Mouse (Mus musculus): ENCODE measurements around the gene Oxnad1.

The Oxnad1 gene

GRCm38 (mm10) chr14:32084761-32085485 is at the start of gene Oxnad1:
TSS of gene Oxnad1 (plus strand) at chr14:32085374.
- in situ Hi-C loops (cut with MboI, MseI): loop anchor here (5.0 kb wide), 1 partner anchor 72 kb away; the partner anchor contains the start of gene Ncoa4

GRCm38 (mm10) chr14:32036482-32036881 is 48.7 kb upstream of the Oxnad1 start:
- in situ Hi-C loops (cut with MboI, MseI): no loop called here

DNA sequence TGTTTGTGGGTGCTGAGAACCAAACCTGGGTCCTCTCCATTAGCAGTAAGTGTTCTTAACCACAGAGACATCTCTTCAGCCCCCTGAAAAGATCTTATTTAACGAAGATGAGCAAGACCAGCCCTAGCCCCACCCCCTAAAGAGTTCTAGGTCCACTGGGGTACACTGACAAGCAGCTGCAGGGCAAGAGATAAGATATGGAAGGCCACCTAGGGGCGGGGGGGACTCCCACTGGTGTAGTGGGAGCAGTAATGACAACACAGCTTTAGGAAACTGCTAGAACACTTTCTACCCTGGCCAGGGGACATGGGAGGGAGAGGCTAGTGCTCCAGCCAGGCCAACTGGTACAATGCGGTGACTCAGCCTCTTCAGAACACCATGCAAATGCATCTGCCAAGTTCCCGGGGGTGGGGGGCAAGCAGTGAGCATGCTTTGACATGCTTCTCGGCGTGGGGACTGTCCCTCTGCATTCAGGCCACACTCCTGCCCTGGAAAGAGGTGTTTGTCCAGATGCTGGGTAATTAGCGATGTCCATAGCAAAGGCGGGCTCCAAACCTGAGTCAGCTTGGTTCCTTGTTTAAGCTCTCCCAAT is 47.4 kb upstream of the Oxnad1 start:
- in situ Hi-C loops (cut with MboI, MseI): no loop called here

DNA sequence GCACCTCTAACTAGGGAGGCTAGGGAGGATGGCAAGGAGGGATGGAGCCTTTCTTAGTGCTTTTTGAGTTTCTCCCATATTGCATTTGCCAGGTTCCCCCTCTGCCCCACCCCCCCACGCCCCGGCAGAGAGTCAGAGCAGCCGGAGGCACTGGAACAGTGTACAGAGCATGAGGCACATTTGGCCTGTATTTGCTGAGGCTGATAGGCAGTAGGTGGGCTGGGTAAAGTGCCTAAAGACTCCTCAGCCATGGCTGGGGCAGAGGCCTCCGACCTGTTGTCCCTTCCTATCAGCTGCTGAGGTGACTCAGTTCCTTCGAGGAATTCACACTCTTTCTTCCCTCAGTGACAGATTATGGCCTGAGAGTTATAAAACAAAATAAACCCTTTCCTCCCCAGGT is 43.1 kb upstream of the Oxnad1 start:
- in situ Hi-C loops (cut with MboI, MseI): no loop called here

DNA sequence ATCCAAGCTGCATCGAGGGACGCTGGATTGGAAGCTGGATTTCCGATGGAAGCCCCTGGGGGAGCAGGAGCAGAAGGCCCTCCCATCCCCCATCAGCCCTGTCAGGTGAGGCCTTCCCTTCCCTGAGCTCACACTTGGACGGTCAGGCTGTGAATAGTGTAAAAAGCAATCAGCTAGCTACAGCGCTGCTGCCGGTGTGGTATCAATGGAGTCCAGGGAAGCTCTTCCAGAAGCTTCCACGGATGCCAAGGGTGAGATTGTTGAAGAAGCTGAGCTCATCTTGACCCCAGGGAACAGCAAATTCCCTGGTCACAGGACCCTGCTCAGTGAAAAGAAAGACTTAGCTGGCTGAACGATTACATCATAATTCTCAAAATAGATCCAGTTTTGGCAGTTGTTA is 38.8 kb upstream of the Oxnad1 start:
- in situ Hi-C loops (cut with MboI, MseI): no loop called here

GRCm38 (mm10) chr14:32050171-32050570 is 35.0 kb upstream of the Oxnad1 start:
- in situ Hi-C loops (cut with MboI, MseI): loop anchor here (25.0 kb wide), 1 partner anchor 763 kb away; no protein-coding TSS in a partner anchor

DNA sequence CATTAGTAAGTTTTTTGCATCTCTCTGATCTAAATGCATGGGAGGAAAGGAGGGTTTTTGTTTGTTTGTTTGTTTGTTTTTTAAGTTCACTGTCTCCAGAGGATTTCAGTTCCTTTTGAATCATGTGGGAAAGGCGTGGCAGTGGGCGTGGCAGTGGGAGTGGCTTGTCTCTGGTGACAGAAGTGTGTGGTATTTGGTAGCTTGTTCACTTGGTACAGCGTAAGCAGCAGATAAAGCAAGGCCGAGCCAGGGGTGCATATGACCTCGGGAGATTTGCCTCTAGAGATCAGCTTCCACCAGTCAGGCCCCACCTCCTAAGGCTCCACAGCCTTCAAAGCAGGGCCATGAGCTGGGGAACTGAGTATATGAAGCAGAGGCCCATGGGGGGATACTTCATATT is 31.3 kb upstream of the Oxnad1 start:
- in situ Hi-C loops (cut with MboI, MseI): loop anchor here (25.0 kb wide), 1 partner anchor 767 kb away; no protein-coding TSS in a partner anchor

GRCm38 (mm10) chr14:32054788-32055187 is 30.4 kb upstream of the Oxnad1 start:
- in situ Hi-C loops (cut with MboI, MseI): loop anchor here (25.0 kb wide), 1 partner anchor 767 kb away; no protein-coding TSS in a partner anchor

DNA sequence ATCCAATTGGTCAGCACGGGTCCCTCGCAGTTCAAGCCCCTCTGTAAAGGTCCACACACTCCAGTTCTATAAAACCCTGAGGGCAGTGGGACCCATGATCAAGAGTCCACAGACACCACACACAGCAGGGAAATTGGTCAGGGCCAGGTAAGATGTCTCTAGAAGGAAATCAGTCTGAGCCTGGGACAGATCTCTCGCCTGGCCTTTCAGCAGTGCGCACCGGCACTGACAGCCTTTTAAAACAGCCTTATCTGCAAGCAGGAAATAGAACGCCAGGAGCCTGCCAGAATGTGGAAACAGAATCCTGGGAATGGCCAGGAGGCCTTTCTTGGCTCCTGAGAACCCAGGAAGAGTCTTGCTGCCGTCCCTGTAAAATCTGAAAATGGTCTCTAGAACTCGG is 29.4 kb upstream of the Oxnad1 start:
- in situ Hi-C loops (cut with MboI, MseI): loop anchor here (25.0 kb wide), 1 partner anchor 768 kb away; no protein-coding TSS in a partner anchor

GRCm38 (mm10) chr14:32056675-32057074 is 28.5 kb upstream of the Oxnad1 start:
- in situ Hi-C loops (cut with MboI, MseI): loop anchor here (25.0 kb wide), 1 partner anchor 769 kb away; no protein-coding TSS in a partner anchor

DNA sequence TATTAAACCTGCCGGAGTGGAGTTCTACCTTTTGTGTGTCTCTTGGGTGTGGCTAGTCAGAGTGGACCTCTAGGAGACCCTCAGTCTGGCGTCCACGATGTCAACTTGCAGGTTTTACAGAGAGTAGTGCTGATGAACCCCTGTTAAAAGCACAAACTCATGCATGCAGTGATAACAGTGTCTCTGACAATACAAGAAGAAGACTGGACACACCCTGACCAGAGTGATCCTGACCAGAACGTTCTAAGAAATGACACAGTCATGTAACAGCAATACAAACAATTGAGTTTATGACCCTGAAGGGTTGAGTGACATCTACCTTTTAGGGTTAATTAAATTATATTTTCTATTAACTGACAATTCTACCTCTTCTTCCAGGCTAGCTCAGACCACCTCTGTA is 27.5 kb upstream of the Oxnad1 start:
- in situ Hi-C loops (cut with MboI, MseI): loop anchor here (25.0 kb wide), 1 partner anchor 770 kb away; no protein-coding TSS in a partner anchor

- in situ Hi-C loops (cut with MboI, MseI): loop anchor here (25.0 kb wide), 1 partner anchor 774 kb away; no protein-coding TSS in a partner anchor
Measured at GRCm38 (mm10) chr14:32061398-32061797, 23.8 kb upstream of the Oxnad1 start.

- in situ Hi-C loops (cut with MboI, MseI): loop anchor here (5.0 to 25.0 kb wide), 2 partner anchors 276 to 786 kb away; no protein-coding TSS in a partner anchor
Measured at GRCm38 (mm10) chr14:32072807-32073206, 12.4 kb upstream of the Oxnad1 start.

GRCm38 (mm10) chr14:32073211-32073685 is 11.9 kb upstream of the Oxnad1 start:
- in situ Hi-C loops (cut with MboI, MseI): loop anchor here (5.0 to 25.0 kb wide), 2 partner anchors 276 to 786 kb away; no protein-coding TSS in a partner anchor

- in situ Hi-C loops (cut with MboI, MseI): loop anchor here (5.0 to 25.0 kb wide), 2 partner anchors 277 to 787 kb away; no protein-coding TSS in a partner anchor
Measured at GRCm38 (mm10) chr14:32073901-32074300, 11.3 kb upstream of the Oxnad1 start.

- in situ Hi-C loops (cut with MboI, MseI): no loop called here
Measured at GRCm38 (mm10) chr14:32076896-32077575, 8.1 kb upstream of the Oxnad1 start.

- in situ Hi-C loops (cut with MboI, MseI): no loop called here
Measured at GRCm38 (mm10) chr14:32081026-32081425, 4.1 kb upstream of the Oxnad1 start.

DNA sequence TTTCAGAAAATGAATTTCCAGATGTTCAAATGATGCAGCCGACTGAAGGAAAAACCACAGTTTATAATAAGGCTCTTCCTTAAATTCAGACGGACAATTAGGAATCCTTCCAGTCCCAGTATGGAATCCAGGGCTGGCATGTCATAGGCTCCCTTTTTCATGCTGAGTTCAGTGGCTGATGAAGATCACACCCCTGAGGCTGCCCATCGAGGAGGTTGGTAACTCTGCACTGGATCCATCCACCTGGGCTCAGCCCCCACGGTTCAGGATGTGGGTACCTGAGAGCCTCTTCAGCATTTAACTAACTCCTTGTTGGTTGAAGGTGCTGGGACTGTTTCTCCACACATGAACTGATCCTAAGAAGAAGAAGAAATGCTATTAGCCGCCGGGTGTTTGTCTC is 2.3 kb upstream of the Oxnad1 start:
- in situ Hi-C loops (cut with MboI, MseI): no loop called here

GRCm38 (mm10) chr14:32083466-32083865 is 1.7 kb upstream of the Oxnad1 start:
- in situ Hi-C loops (cut with MboI, MseI): no loop called here

- in situ Hi-C loops (cut with MboI, MseI): loop anchor here (5.0 kb wide), 1 partner anchor 72 kb away; the partner anchor contains the start of gene Ncoa4
Measured at GRCm38 (mm10) chr14:32085486-32086201, 470 bp downstream of the Oxnad1 start, which contains the start of gene Dph3. TSS of gene Dph3 (minus strand) at chr14:32085729.

GRCm38 (mm10) chr14:32086226-32086625 is 1.1 kb downstream of the Oxnad1 start:
- in situ Hi-C loops (cut with MboI, MseI): loop anchor here (5.0 kb wide), 1 partner anchor 71 kb away; the partner anchor contains the start of gene Ncoa4
